In genomic region chr2:101967152-101967551, GRCm38 (mm10) we compare ENCODE assay signal across 8 mouse cellular contexts.
DNase-seq lines count a peak whose midpoint lies in the region; ATAC-seq and TF ChIP-seq lines count a peak whose summit lies in the region.

No protein-coding gene starts in this region.

- no peaks in the 10 kb centered on the region for H3K27me3 ChIP-seq in kidney, adult 2 months (replicated peaks; ENCODE audit: control insufficient read depth, insufficient read depth, low read length)
- no peaks in the 10 kb centered on the region for H3K27me3 ChIP-seq in hindbrain, embryonic 13.5 days
- no peaks in the 10 kb centered on the region for H3K27me3 ChIP-seq in liver, postnatal 0 days (ENCODE audit: insufficient read depth, low read length)

- no peak overlapping the region for H3K4me3 ChIP-seq in kidney, adult 2 months (ENCODE audit: insufficient read depth, low read depth, low read length)
- no peak overlapping the region for H3K4me3 ChIP-seq in hindbrain, embryonic 13.5 days
- H3K4me3 ChIP-seq in liver, postnatal 0 days (ENCODE audit: low read depth, low read length): no peak overlapping the region
- H3K4me3 ChIP-seq in layer of hippocampus, adult 2 months: no peak overlapping the region

- ATAC-seq in hindbrain, embryonic 13.5 days (ENCODE audit: low FRiP score): no peak
- ATAC-seq in liver, postnatal 0 days: no peak

- DNase-seq in embryo, embryonic 10.5 days (ENCODE audit: low spot score): peak; percentile 40
- no peak for DNase-seq in embryo, embryonic 11 days
- DNase-seq in kidney, adult 2 months: peak; percentile 30
- DNase-seq in kidney, adult 9 months: no peak
- DNase-seq in liver, postnatal 0 days: no peak
- no peak for DNase-seq in urinary bladder, postnatal 36 days (ENCODE audit: low spot score in 2 of 2)
- no peak for DNase-seq in layer of hippocampus, adult 2 months (ENCODE audit: low spot score in 2 of 2)

- no peaks in the 10 kb centered on the region for H3K9me3 ChIP-seq in hindbrain, embryonic 13.5 days
- no peaks in the 10 kb centered on the region for H3K9me3 ChIP-seq in liver, postnatal 0 days (ENCODE audit: low read length)

- H3K27ac ChIP-seq in kidney, adult 2 months (ENCODE audit: insufficient read depth, low read depth, low read length): peak overlapping the region; percentile 71
- peak overlapping the region; percentile 60 for H3K27ac ChIP-seq in hindbrain, embryonic 13.5 days
- H3K27ac ChIP-seq in liver, postnatal 0 days (ENCODE audit: low read depth): peak overlapping the region; percentile 44; the same call in 1 of the 2 replicates
- no peak overlapping the region for H3K27ac ChIP-seq in layer of hippocampus, adult 2 months

- no peak for TF ChIP-seq EP300 in liver, postnatal 0 days (IDR thresholded peaks at IDR 0.05; ENCODE audit: low read depth)

- TF ChIP-seq CTCF in kidney, adult 2 months (conservative IDR thresholded peaks at IDR 0.05; ENCODE audit: insufficient read depth, insufficient read length, low read depth, low read length): no peak
- no peak for TF ChIP-seq CTCF in liver, postnatal 0 days (IDR thresholded peaks at IDR 0.05; ENCODE audit: low read depth)
- TF ChIP-seq CTCF in layer of hippocampus, adult 2 months (conservative IDR thresholded peaks at IDR 0.05): no peak

- no peak overlapping the region for H3K9ac ChIP-seq in hindbrain, embryonic 13.5 days
- H3K9ac ChIP-seq in liver, postnatal 0 days (replicated peaks): no peak overlapping the region

- H3K36me3 ChIP-seq in kidney, adult 2 months (ENCODE audit: control insufficient read depth, insufficient read depth, low read length): no peaks in the 10 kb centered on the region
- H3K36me3 ChIP-seq in hindbrain, embryonic 13.5 days: no peaks in the 10 kb centered on the region
- H3K36me3 ChIP-seq in liver, postnatal 0 days (replicated peaks; ENCODE audit: insufficient read depth, low read length): no peaks in the 10 kb centered on the region

- H3K4me1 ChIP-seq in kidney, adult 2 months (ENCODE audit: control insufficient read depth, insufficient read depth, low read length): peaks cover 19% of the 10 kb centered on the region
- H3K4me1 ChIP-seq in hindbrain, embryonic 13.5 days (replicated peaks): peaks cover 75% of the 10 kb centered on the region
- H3K4me1 ChIP-seq in liver, postnatal 0 days (ENCODE audit: insufficient read depth): peaks cover 8% of the 10 kb centered on the region

- no peak for TF ChIP-seq POLR2A in kidney, adult 2 months (IDR thresholded peaks at IDR 0.05; ENCODE audit: low read depth, low read length)

- WGBS in kidney, adult 2 months: 34% methylated on average over 7 of the region's 7 CpGs
- 28% methylated on average over 7 of the region's 7 CpGs for WGBS in hindbrain, embryonic 13.5 days
- WGBS in liver, postnatal 0 days (ENCODE audit: insufficient replicate concordance): 55% methylated on average over 7 of the region's 7 CpGs

- H3K4me2 ChIP-seq in hindbrain, embryonic 13.5 days: no peak overlapping the region
- no peak overlapping the region for H3K4me2 ChIP-seq in liver, postnatal 0 days (ENCODE audit: low read depth, low read length)

Comparison
In these comparisons a context has a peak if more than half of its experiments do, and no peak if none do; other contexts are left out.
1. DNase-seq: peak in embryo, embryonic 10.5 days (single experiment) and kidney, adult 2 months (single experiment); none in embryo, embryonic 11 days (single experiment), kidney, adult 9 months (single experiment), liver, postnatal 0 days (single experiment), urinary bladder, postnatal 36 days (0 of 2) and layer of hippocampus, adult 2 months (0 of 2).